Mouse (Mus musculus) ovary, adult 18-20 months (tissue): ENCODE measurements around the gene Sptbn1.

ENCODE experiments used
- DNase-seq: peaks from one replicate; pipeline ENCODE4 v3.0.0; 2022; ENCODE audit warnings: low spot score, mixed read lengths

Gene Sptbn1

DNA sequence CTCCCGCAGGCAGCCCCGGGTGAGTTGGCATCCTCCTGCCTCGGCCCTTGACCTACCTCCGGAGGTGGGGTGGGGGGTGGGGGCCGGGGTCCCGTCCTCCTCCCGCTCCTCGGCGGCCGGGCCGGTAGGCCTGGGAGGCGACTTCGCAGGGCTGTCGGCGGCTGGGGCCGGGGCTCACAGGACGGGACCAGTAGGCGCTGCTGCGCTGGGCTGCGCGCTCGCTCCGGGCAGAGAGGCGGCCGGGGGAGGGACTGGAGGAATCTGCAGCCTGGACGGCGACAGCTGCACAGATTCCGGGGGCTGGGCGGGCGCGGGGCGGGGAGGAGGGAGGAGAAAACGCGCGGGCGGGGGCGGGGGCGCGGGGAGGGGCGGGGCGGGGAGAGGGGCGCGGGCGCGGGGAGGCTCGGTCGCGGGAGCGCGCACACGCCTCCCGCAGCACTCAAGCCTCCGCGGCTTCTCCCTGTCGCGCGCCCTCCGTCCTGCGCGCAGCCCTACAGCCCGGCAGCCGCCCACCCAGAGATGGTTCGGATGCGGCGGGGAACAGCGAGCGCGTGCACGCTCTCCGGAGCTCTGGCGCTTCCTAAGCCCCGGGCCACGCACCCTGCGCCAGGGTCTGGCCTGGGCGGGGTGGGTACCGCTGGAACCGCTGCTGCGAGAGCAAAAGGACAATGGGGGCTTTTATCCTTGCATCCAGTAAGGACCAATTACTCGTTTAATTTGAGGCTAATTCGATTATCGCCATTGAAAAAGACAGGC, at the start of gene Sptbn1:
Gene Sptbn1 (minus strand): TSS at position 284 of the 756 bp plus-strand sequence.
- DNase-seq, result peak; percentile 84

DNA sequence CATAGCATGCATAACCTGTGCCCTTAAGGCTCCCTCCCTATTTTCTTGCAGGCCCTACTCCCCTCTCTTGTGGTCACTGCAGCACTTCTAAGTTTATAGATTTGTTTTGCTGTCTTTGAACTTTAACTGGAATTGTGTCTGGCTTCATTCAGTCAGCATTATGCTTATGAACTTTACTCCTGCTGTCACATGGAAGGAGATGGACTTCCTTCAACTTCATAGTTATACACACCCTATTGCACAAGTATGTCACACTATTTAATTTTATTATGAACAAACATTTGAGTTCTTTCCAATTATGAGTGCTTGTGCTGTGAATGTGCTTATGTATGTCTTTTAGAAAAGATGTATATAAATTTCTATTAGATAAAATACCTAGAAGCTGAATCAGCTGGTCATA, 26.3 kb upstream of the Sptbn1 start:
- DNase-seq, result no peak

DNA sequence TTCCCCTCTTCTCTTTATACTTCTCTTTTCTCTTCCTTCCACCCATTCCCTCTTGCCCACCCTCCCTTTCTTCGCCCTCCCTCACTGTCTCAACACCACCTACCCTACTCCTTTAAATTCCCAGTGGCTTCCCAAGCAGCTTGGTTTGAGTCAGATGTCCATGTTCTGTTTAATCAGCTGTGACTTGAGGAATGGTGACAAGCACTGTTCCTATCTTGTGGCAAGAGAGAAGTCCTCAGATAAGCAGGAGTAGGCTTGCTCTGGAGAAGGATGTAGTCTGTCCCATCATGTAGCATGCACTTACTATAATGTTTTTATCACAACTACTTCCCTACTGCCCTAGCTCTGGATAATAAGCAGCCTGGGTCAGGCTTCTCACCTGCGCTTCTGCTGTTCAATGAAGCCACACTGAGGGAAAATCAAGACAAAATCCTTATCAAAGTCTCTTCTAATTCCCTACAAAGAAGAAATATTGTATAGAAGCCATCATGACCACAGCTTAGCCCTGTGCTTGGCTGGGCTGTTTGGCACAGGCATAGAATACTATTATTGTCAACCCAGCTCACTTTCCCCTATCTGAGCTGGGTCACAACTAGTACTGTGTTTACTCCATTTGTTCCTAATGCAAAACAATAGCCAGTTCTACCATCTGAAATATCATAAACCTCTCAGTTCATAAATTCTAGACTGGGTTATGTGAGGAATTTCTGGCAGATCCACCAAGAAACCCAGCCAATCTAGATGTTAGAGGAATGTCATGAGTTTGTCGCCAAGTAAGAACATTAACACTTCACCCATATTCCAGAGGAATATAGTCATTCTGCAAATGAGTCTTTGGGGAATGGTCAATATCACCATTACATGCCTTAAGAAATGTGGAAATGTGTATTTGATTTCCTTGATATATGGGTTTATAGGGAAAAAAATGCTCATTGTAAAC, 24.5 kb upstream of the Sptbn1 start:
- no peak for DNase-seq

DNA sequence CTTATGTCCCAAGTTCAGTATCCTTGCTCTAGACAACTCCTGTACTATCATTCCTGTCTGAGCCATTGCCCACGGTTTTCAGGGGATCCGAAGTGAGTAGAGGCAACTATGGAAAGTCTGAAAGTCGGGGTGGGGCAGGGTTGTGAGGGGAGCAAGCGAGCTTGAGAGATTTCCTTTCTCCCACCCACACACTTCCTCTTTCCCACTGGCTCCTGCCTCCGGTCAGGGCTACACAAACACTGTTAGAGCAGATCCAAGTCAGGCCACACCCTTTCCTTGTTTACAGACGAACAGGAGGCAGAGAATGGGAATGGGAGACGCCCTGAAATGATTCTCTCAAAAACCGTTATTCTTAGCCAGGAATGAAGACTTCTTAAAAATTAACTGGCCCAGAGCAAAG, 23.2 kb upstream of the Sptbn1 start:
- peak; percentile 7 for DNase-seq

DNA sequence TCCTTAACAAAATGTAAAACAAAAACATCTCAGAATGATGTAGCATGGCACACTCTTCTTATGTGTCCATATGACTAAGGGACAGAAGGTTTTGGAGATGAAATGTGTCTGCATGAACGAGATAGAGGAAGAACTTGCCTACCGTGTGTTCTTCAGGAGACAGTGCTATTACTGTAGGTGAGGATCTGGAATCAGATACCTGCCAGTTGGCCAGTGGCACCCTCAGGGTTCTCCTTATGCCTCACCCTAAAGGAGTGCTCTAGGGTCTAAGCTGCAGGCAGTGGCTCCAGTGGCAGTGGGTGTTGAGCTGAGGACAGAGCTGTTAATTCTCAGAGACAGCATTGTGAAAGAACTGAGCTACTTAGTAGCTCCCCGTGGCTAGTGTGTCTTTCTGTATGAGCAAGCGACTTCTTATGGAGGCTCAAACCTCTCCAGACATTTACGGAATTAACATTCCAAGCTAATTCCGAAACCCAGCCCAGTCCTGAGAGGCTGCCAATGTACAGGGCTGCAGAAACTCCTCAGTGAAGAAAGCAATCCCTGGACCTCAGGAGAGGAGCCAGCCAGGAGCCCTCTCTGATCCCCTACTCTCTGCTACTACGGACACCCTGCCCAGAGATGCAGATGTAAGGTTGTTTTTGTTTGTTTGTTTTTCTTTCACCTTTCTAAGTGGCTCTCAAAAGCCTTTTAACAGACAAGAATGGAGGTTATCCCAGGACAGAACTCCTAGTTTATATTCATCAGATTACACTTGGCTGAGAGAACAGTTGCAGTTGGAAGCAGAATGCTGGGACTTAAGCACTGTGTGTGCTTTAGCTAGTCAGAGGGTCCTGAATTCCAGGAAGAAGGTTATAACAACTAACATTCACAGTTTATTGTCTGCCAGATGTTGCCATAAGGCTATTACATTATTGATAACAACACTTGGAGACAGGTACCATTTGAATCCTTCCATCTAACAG, 21.8 kb upstream of the Sptbn1 start:
- DNase-seq, result no peak

GRCm38 (mm10) chr11:30288075-30288474, 20.1 kb upstream of the Sptbn1 start:
- DNase-seq, result no peak

DNA sequence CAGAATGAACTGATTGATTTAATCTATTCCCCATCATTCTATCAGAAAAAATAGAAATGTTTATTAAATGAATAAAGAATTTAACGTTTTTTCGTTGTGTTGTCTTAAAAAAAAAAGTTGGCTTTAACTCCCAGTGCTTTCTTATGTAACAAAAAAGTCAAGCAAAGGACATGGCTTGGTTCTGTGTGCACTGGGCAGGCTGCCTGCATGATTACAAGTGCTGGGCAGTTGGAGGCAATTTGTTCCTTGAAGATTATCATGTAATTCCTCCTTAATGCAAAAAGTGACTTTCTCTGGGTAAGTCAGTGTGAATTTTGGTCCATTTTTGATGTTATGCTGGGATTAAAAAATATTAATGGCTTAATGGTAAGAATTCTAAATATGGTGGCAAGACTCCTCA, 15.7 kb upstream of the Sptbn1 start:
- no peak for DNase-seq

- DNase-seq, result no peak
These were observed 13.1 kb upstream of the Sptbn1 start for GRCm38 (mm10) chr11:30281096-30281495.

- DNase-seq, result no peak
These were observed 11.3 kb upstream of the Sptbn1 start for GRCm38 (mm10) chr11:30279278-30279677.

- DNase-seq, result no peak
These were observed 7.6 kb upstream of the Sptbn1 start for GRCm38 (mm10) chr11:30275436-30276031.

DNA sequence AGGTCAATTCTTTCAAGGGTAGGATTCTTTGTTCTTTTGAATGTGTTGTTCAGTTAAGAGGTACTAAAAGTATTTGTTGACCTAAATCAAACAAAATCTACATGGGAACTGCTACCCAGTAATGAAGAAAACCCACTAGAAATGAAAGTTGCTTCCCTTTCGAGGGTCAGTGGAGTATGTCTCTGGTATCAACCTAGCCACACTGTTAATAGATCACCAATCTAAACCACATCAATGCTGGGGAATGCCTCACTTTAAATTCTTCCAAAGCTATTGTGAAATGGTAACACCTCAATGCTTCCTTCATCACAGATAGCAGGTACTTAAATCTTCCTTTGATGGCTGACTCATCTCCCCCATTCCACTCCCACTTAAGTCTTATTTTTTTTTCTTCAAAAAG, 1.5 kb upstream of the Sptbn1 start:
- DNase-seq, result no peak

DNA sequence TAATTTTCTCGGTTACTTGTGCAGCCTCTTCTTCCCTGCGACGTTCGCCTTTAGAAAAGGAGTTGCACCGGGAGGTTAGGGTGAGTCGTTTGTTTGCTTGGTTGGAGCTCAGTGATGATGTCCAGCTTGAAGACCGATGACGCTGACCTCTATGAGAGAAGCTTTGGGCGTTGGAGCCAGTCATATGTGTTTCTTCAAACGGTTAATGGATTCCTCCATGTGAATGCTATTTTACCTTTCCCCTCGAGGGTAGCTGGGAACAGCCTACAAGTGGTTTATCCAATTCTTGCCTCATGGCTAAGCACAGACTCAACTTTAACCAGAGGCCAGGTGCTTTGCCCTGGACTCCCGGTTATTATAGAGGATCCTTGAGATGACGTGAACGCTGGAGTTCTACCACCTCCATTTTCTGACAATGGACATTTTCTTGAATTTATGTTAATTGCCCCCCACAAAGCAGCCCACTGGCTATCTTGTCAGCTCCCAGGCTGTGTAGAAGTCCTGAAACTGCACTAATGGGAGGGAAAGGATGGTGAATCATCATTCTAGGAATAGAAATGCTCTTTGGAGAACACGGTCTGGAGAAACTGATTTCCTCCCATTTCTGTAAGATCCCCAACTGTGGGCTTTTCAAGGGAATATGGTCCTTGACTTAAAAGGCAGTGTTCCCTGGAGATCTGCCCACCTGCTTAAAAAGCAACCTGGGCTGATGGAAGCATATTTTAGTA, 837 bp upstream of the Sptbn1 start:
- no peak for DNase-seq

DNA sequence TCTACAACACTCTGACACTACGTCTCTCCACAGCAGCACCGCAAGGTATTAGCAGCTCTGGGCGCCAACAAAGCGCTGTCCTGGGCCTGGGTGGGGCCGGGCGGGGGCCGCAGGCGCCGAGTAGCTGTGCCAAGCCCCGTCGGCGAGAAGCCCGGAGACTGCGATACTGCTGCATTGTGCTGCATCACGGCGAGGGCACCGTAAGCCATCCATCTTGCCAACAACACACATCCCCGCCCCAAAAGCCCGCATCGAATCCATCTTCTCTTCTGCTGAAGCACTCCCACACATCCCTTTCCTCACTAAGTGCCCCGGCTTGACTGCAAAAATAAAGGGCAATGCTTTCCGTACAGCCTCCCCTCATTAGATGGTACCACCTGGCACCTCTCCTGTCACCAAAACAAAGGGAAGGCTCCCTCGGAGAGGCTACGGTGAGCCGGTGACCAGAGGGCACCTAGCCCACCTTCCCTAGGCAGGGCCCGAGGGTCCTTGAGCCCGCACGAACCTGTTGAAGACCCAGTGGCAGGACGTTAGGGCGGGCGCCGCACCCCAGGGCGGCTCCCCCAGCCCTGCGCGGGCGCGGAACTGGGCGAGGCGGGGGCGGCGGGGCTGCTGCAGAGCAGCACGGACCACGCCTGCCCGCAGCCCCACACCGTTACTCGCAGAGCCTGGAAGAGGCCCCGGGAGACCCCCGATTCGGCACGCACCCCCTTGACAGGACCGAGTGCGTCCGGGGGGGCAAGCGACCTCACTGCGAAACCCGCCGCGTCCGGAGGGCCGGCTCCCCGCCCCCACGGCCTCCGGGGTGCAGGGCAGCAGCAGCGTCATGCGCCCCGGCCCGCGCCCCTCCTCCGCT, 711 bp downstream of the Sptbn1 start:
- no peak for DNase-seq

DNA sequence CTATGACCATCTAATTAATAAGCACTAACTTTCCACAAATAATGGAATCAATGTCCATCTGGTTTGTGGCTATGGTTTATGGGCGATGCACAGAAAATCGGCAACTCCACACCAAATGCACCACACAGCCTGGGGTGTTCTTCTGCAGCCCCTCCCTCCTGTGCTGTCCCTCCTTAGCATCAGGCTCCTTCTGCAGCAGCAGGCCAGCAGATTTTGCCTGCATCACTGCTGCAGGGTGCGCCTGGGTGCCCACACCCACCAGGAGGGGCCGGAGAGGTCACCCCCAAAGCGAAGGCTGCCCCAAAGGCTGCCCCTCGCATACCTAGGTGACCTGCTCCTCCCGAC, 1.3 kb downstream of the Sptbn1 start:
- no peak for DNase-seq

DNA sequence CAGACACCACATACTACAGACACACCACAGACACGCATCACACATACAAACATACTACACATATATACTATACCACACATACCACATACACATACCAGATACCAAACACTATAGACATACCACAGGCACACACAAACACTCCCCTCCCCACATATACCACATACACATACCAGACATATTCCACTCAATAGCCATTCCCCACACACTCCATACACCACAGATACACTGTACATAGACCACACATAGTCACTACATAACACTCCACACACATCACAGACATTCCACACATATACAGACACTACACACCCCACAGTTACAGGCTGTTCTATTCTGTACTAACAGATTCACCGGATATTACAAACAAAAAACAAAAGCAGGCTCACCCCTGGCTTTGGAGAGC, 2.3 kb downstream of the Sptbn1 start:
- no peak for DNase-seq

GRCm38 (mm10) chr11:30263627-30264026, 4.3 kb downstream of the Sptbn1 start:
- no peak for DNase-seq

DNA sequence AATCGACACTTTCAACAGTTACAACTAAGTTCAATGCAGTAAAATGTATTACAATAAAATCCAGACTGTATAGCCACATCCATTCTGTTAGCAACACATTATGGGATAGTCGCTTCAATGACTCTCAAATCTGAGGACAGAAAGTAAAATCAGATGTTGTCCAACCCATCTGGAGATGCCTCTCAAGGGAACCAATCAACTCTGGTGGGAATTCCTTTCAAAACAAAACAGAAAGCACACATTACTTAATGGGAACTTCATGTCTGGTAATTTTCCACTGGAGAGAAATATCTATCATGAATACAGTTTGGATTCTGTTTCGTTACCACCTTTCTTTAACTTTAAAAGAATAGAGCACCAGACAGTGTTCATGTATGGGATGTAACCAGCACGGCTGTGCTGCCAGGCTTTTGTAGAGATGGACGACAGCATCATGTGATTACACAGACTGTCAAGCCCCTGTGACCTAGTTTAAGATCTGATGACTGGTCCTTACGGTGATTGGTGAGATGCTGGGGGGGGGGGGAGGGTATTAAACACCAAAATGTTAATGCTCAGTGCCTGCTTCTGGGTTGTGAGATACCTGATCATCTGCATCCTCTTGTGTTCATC, 9.1 kb downstream of the Sptbn1 start:
- no peak for DNase-seq

DNA sequence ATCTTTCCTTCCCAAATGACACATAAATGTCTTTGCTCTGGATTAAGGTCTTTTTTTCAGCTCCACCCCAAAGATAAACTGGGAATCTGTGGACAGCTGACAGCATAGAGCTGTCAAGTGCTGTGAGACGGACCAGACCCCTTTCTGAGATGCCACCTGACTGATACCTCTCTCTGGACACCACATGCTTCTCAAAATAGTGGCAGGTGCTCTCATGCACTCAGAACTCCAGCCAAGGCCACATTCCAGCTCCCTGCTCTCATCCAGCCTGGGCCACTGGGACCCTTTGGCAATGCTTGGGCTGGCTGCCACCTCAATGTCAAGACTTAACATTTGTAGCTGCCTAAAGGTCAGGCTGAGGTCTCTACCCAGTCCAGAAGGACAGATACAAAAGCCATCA, 10.2 kb downstream of the Sptbn1 start:
- DNase-seq, result no peak

- no peak for DNase-seq
These were observed 10.9 kb downstream of the Sptbn1 start for GRCm38 (mm10) chr11:30257085-30257484.

GRCm38 (mm10) chr11:30256491-30256890, 11.5 kb downstream of the Sptbn1 start:
- no peak for DNase-seq
